Mouse (Mus musculus) brain, embryonic 14.5 days (tissue): ENCODE results near the gene Sema4g.

Experiments used
- CTCF ChIP-seq: fragments of 200-500 bp; IDR thresholded peaks from 2 replicates; pipeline ENCODE4 v1.5.1; 2012; ENCODE audit warnings: inconsistent platforms, mild to moderate bottlenecking, moderate library complexity, borderline replicate concordance; ENCODE audit not compliant: insufficient read depth, insufficient read length; ENCODE audit errors: extremely low read depth
- POLR2A ChIP-seq: fragments of 200-500 bp; IDR thresholded peaks from 2 replicates; pipeline ENCODE4 v1.6.1; 2012; ENCODE audit warnings: mild to moderate bottlenecking, inconsistent platforms, borderline replicate concordance; ENCODE audit not compliant: poor library complexity, insufficient read depth, insufficient read length, severe bottlenecking; ENCODE audit errors: extremely low read depth

GRCm38 (mm10) chr19:44999647-45000046, 10.7 kb downstream of the Sema4g start:
- TF ChIP-seq POLR2A (no peak), CTCF (no peak)
